Mouse (Mus musculus): Measurements from ENCODE around the gene Wwtr1.

DNA sequence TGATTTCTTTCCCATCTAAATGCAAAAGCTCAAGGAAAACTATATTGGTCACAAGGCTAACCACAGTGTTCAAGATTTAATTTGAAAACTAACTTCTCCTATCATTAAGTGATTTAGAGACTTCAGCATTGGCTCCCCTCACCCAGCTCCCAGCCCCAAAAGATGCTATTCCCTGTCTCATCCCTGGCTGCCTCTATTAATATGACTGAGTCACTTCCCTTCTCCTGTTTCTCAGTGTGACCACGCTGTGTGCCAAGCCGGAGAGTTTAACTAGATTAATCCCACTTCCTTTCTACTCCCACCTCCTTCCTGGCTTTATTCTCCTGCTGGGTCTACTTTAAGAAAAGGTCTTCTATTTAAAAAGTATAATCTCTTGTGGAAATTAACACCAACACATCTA lies 71.0 kb downstream of the Wwtr1 start:
- TF ChIP-seq POLR2A (IDR thresholded peaks at IDR 0.05; ENCODE audit: extremely low read depth, insufficient read depth, low read length) (no peak), CTCF (IDR thresholded peaks at IDR 0.05; ENCODE audit: low read depth, low read length) (no peak)

Measured in liver, adult 2 months (tissue).